Mouse (Mus musculus) c-Kit-positive CD71-negative TER-119-negative erythroid progenitor cells, embryonic 14.5 days (primary cell): ENCODE data around the gene Klc3.

Experiments
- DNase-seq: peaks from one replicate; pipeline ENCODE4 v3.0.0-alpha.2; 2013; ENCODE audit warnings: low read depth

Gene Klc3

DNA sequence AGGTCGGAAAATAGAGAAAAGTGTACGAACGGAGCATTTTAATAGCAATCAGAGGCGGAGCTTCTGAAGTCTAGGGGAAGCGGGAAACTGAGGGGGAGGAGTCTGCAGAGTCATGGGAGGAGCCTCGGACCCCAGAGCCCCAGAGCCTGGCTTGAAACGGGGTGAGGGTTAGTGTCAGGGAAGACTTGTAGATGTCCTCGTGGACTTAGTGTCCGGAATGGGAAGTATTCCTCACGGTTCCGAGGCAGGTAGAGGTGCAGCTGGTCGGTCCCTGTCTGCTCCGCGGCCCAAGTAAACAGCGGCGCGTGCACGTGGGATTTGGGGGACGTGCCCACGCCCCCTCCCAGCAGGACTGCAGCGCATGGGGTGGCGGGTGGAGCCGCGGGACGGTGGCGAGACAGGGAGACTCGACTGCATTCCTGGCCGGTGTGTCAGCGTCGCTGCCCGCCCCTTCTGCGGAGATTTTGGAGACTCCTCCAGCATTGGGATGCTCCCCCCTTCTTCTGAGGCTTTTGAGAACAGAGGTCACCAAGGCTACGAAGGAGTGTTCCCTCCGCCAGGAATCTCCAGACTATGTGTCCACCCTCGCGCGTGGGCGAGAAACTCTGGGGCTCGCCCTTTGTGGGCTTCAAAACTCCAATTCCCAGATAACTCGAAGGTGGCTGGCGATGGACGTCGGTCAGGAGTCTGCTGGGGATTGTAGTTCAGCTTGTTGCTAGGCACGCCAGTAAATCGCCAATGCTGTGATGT is 43.8 kb downstream of the Klc3 start:
- peak; percentile 81 for DNase-seq

- peak; percentile 79 for DNase-seq
These were observed 44.5 kb downstream of the Klc3 start, which contains the start of the genes Cd3eap and Ppp1r13l for GRCm38 (mm10) chr7:19359299-19359891. Gene Cd3eap, minus strand, starts transcription at chr7:19359483. Gene Ppp1r13l, plus strand, starts transcription at chr7:19359749.

DNA sequence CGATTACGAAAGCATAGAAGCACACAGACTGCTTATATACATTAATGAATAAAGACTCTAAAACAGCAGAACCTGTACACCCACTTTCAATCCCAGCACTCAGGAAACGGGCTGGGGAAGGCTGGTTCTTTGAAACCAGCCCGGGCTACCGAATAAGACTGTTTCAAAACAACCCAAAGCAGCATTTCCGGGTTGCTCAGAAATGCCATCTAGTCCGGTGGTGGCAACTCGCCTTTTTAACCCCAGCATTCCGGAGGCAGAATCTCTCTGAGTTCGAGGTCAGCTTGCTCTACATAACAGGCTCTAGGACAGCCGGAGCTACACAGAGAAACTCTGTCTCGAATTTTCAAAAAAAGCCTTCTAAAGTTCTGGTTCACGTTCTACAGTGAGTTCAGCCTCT is 45.3 kb downstream of the Klc3 start:
- DNase-seq = no peak

- no peak for DNase-seq
These were observed 46.2 kb downstream of the Klc3 start for GRCm38 (mm10) chr7:19357381-19358375.

- no peak for DNase-seq
These were observed 47.6 kb downstream of the Klc3 start for GRCm38 (mm10) chr7:19356311-19356710.

DNA sequence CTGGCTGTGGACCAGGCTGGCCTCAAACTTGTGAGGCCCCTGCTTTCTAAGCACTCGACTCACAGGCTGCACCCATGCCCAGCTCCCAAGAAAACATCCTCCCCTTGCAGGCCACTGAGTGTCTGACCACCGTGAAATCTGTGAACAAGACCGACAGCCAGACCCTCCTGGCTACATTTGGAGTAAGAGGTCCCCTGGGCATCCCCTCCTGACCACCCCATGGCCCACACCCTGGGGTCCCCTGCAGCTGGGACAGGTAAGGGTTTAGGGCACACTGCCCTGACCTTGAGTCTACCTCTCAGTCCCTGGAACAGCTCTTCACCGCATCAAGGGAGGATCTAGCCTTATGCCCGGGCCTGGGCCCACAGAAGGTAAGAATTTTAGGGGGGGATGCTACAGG is 48.9 kb downstream of the Klc3 start:
- no peak for DNase-seq

- DNase-seq = no peak
These were observed 53.7 kb downstream of the Klc3 start for GRCm38 (mm10) chr7:19350221-19350620.

- no peak for DNase-seq
These were observed 54.6 kb downstream of the Klc3 start for GRCm38 (mm10) chr7:19349188-19349915.

DNA sequence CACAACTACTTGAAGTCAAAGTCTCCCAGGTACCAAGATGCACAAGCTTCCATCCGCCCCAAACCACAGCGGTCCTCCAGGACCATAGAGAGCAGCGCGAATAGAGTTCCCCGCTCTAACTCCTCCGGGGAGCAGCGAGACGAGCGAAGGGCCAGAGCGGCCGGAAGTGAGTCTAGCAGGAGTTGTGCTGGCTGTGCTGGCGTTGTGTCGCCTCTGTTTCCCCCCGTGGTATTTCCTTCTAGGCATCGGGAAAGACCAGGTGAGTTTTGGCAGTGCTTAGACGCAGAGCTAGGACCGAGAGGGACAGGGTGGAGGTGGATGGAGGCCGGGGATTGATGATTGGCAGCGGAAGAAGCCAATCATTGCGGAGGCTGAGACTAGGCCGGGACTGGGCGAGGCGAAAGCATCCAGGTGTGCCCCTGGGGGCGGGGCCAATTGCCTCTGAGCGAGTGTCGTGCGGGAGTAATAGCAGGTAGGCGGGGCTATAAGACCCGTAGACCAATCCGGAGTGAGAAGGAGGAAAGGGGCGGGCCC is 58.9 kb downstream of the Klc3 start:
- DNase-seq = peak; percentile 90
